Mouse (Mus musculus) MEL (cell line): ENCODE measurements around the gene Spef1. TPM values are rescaled to one million over a fixed set of nuclear protein-coding genes. Genes with fewer than 3 reads are reported as not detected.

Experiments
- DNase-seq: peaks from one replicate; pipeline ENCODE4 v3.0.0; 2011; ENCODE audit warnings: low read depth, low spot score
- H3K27ac ChIP-seq: 2 replicates; pipeline ENCODE4 v1.5.1; 2012; ENCODE audit warnings: low read depth, mild to moderate bottlenecking, control low read depth, low read length, moderate library complexity; ENCODE audit not compliant: control insufficient read depth
- H3K27me3 ChIP-seq, 2 experiments: fragments of 150-350 bp in 1 of 2; sonication (generic) in 1 of 2; 2 replicates each; pipeline ENCODE4 v1.6.1; 2012; ENCODE audit warnings: low read length in 2 of 2, mild to moderate bottlenecking in 2 of 2, improper control_type of control experiment in 1 of 2, moderate library complexity in 1 of 2; ENCODE audit not compliant: insufficient read depth in 2 of 2, control insufficient read depth in 1 of 2
- H3K36me3 ChIP-seq, 2 experiments: 2 replicates each; pipeline ENCODE4 v1.6.1; 2012 to 2014; ENCODE audit warnings: low read length in 2 of 2, improper control_type of control experiment in 1 of 2, inconsistent platforms in 1 of 2, mild to moderate bottlenecking in 1 of 2; ENCODE audit not compliant: insufficient read depth in 2 of 2, control insufficient read depth in 1 of 2
- H3K4me1 ChIP-seq, 2 experiments: fragments of 150-350 bp in 1 of 2; sonication (generic) in 1 of 2; 2 replicates each; pipeline ENCODE4 v1.6.1; 2012; ENCODE audit warnings: low read length in 2 of 2, improper control_type of control experiment in 1 of 2, mild to moderate bottlenecking in 1 of 2; ENCODE audit not compliant: insufficient read depth in 2 of 2, control insufficient read depth in 1 of 2
- H3K4me3 ChIP-seq, 2 experiments: fragments of 150-350 bp in 1 of 2; sonication (generic) in 1 of 2; 2 replicates each; pipeline ENCODE4 v1.5.1; 2012; ENCODE audit warnings: low read depth in 2 of 2, low read length in 2 of 2, mild to moderate bottlenecking in 2 of 2, moderate library complexity in 2 of 2, control low read depth in 1 of 2, improper control_type of control experiment in 1 of 2; ENCODE audit not compliant: control insufficient read depth in 1 of 2, insufficient read depth in 1 of 2
- H3K79me2 ChIP-seq: 2 replicates; pipeline ENCODE4 v1.6.1; 2012; ENCODE audit warnings: mild to moderate bottlenecking, low read length, moderate library complexity; ENCODE audit not compliant: control insufficient read depth, poor library complexity, insufficient read depth
- H3K9ac ChIP-seq: 2 replicates; pipeline ENCODE4 v1.6.1; 2012; ENCODE audit warnings: low read depth, mild to moderate bottlenecking, control low read depth, low read length, moderate library complexity; ENCODE audit not compliant: control insufficient read depth, poor library complexity, severe bottlenecking
- H3K9me3 ChIP-seq: fragments of 150-350 bp; sonication (generic); replicated peaks from 2 replicates; pipeline ENCODE4 v1.6.1; 2012; ENCODE audit warnings: mild to moderate bottlenecking, low read length, improper control_type of control experiment, moderate library complexity; ENCODE audit not compliant: insufficient read depth
- BHLHE40 ChIP-seq: IDR thresholded peaks from 2 replicates; pipeline ENCODE4 v1.6.1; 2012; ENCODE audit warnings: low read depth, mild to moderate bottlenecking, inconsistent platforms, low read length, improper control_type of control experiment, borderline replicate concordance
- CHD2 ChIP-seq: IDR thresholded peaks from 2 replicates; pipeline ENCODE4 v1.6.1; 2011; ENCODE audit warnings: low read length, improper control_type of control experiment
- CTCF ChIP-seq, 3 experiments: IDR thresholded peaks in 2 of 3; conservative IDR thresholded peaks in 1 of 3; 2 replicates each; pipeline ENCODE4 v1.5.1; 2011 to 2012; ENCODE audit warnings: low read length in 3 of 3, low read depth in 2 of 3, mild to moderate bottlenecking in 2 of 3, improper control_type of control experiment in 1 of 3, inconsistent platforms in 1 of 3, mixed read lengths in 1 of 3, moderate library complexity in 1 of 3; ENCODE audit not compliant: control insufficient read depth in 1 of 3, insufficient read depth in 1 of 3, poor library complexity in 1 of 3, severe bottlenecking in 1 of 3
- GABPA ChIP-seq: IDR thresholded peaks from 2 replicates; pipeline ENCODE4 v1.6.1; 2012; ENCODE audit warnings: low read depth, mild to moderate bottlenecking, inconsistent platforms, low read length, improper control_type of control experiment, moderate library complexity
- HCFC1 ChIP-seq: IDR thresholded peaks from 2 replicates; pipeline ENCODE4 v1.6.1; 2012; ENCODE audit warnings: low read depth, mild to moderate bottlenecking, inconsistent platforms, low read length, improper control_type of control experiment, moderate library complexity
- KAT2A ChIP-seq: conservative IDR thresholded peaks from 2 replicates; pipeline ENCODE4 v1.6.1; 2012; ENCODE audit warnings: low read depth, low read length, improper control_type of control experiment, inconsistent platforms
- MAFK ChIP-seq: IDR thresholded peaks from 2 replicates; pipeline ENCODE4 v1.6.1; 2011; ENCODE audit warnings: low read depth, mild to moderate bottlenecking, low read length, improper control_type of control experiment, borderline replicate concordance
- MAX ChIP-seq: IDR thresholded peaks from 2 replicates; pipeline ENCODE4 v1.6.1; 2011; ENCODE audit warnings: low read length, improper control_type of control experiment
- MEF2A ChIP-seq: IDR thresholded peaks from 2 replicates; pipeline ENCODE4 v1.6.1; 2014; ENCODE audit warnings: low read depth, mild to moderate bottlenecking, inconsistent platforms, low read length, improper control_type of control experiment; ENCODE audit not compliant: poor library complexity, insufficient replicate concordance, severe bottlenecking; ENCODE audit errors: extremely low read depth
- MXI1 ChIP-seq: IDR thresholded peaks from 2 replicates; pipeline ENCODE4 v1.6.1; 2011; ENCODE audit warnings: mild to moderate bottlenecking, low read depth, low read length, improper control_type of control experiment
- MYB ChIP-seq: IDR thresholded peaks from 2 replicates; pipeline ENCODE4 v1.6.1; 2011; ENCODE audit warnings: mild to moderate bottlenecking, low read depth, low read length, improper control_type of control experiment
- NELFE ChIP-seq: IDR thresholded peaks from 2 replicates; pipeline ENCODE4 v1.6.1; 2011; ENCODE audit warnings: low read depth, low read length, improper control_type of control experiment
- NRF1 ChIP-seq: IDR thresholded peaks from 2 replicates; pipeline ENCODE4 v1.6.1; 2014; ENCODE audit warnings: low read depth, mild to moderate bottlenecking, inconsistent platforms, low read length, improper control_type of control experiment, moderate library complexity; ENCODE audit not compliant: poor library complexity, insufficient read depth, severe bottlenecking
- POLR2A ChIP-seq, 2 experiments: IDR thresholded peaks; 2 replicates each; pipeline ENCODE4 v1.6.1; 2011 to 2012; ENCODE audit warnings: low read length in 2 of 2, mild to moderate bottlenecking in 2 of 2, control low read depth in 1 of 2, improper control_type of control experiment in 1 of 2, low read depth in 1 of 2, moderate library complexity in 1 of 2; ENCODE audit not compliant: control insufficient read depth in 1 of 2, insufficient read depth in 1 of 2, poor library complexity in 1 of 2
- RAD21 ChIP-seq: IDR thresholded peaks from 2 replicates; pipeline ENCODE4 v1.6.1; 2011; ENCODE audit warnings: mild to moderate bottlenecking, low read depth, low read length, improper control_type of control experiment
- SIN3A ChIP-seq: IDR thresholded peaks from 2 replicates; pipeline ENCODE4 v1.6.1; 2012; ENCODE audit warnings: low read length, improper control_type of control experiment, inconsistent platforms
- SMC3 ChIP-seq: IDR thresholded peaks from 2 replicates; pipeline ENCODE4 v1.6.1; 2011; ENCODE audit warnings: low read depth, low read length, improper control_type of control experiment
- TAL1 ChIP-seq: IDR thresholded peaks from 2 replicates; pipeline ENCODE4 v1.6.1; 2012; ENCODE audit warnings: mild to moderate bottlenecking, inconsistent platforms, low read length, moderate library complexity, mixed read lengths
- TBP ChIP-seq: IDR thresholded peaks from 2 replicates; pipeline ENCODE4 v1.8.0; 2011; ENCODE audit warnings: low read depth, low read length, improper control_type of control experiment
- TCF12 ChIP-seq: IDR thresholded peaks from 2 replicates; pipeline ENCODE4 v1.6.1; 2014; ENCODE audit warnings: low read depth, mild to moderate bottlenecking, inconsistent platforms, low read length, improper control_type of control experiment, moderate library complexity
- UBTF ChIP-seq: IDR thresholded peaks from 2 replicates; pipeline ENCODE4 v1.6.1; 2012; ENCODE audit warnings: low read depth, mild to moderate bottlenecking, inconsistent platforms, low read length, improper control_type of control experiment, moderate library complexity, borderline replicate concordance; ENCODE audit not compliant: insufficient read depth
- ZMIZ1 ChIP-seq: IDR thresholded peaks from 2 replicates; pipeline ENCODE4 v1.6.1; 2012; ENCODE audit warnings: low read depth, mild to moderate bottlenecking, inconsistent platforms, low read length, improper control_type of control experiment, moderate library complexity
- ZNF384 ChIP-seq: IDR thresholded peaks from 2 replicates; pipeline ENCODE4 v1.6.1; 2012; ENCODE audit warnings: low read depth, mild to moderate bottlenecking, inconsistent platforms, low read length, improper control_type of control experiment
- polyA plus RNA-seq, 2 experiments: library from polyadenylated mRNA; stranded (reverse) in 1 of 2; unstranded in 1 of 2; fragments of >175 nt in 1 of 2; fragments of >200 nt in 1 of 2; gene quantifications; 2 replicates each; pipeline versions ENCODE4 v1.2.1 to v1.2.4; 2012; ENCODE audit warnings: low replicate concordance in 2 of 2, low read depth in 1 of 2; ENCODE audit not compliant: insufficient read length in 2 of 2, insufficient read depth in 1 of 2, missing spikeins in 1 of 2
- total RNA-seq: library from RNA; depleted of rRNA; stranded (reverse); fragments of 300-350 nt; gene quantifications from 2 replicates; pipeline ENCODE4 v1.2.3, GENCODE M21; 2012

The Spef1 gene
- total and polyA plus RNA-seq, 3 experiments = 1.2 to 1.8 TPM; not detected in 1

DNA sequence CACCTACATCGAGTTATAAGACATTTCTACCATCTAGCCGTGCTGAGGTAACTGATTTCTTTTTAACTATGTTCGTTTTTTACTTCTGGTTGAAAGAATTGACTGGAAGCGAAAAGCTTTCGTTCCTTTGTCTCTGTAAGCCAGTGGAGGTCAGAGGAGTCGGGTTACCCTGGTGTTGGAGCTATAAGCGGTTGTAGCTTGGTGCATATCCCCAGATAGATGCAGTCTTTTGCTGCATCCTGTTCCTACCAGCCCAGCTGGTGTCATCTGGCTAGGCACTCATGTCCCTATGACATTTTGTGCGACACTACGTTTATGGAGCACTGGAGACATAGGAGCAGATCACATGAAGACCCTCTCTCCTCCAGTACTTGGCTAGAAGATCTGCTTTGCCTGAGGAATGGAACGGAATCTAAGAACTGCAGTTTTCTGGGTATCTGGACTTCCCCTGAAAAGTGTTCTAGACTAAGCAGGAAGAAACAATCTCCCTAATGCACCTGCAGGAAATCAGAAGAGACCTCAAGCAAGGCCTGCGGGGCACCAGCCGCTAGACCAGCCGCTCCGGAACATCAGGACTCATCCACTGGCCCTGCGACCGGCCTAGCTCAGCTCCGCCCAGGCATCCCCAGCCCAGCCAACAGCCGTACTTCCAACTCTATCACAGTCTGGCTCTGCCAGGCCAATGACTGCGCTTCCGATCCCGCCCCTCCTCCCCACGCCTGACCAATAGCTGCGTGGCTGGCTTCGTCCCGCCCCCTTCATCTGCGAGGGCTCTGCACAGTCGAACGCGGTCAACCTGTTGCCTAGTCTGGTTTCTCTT lies 46.4 kb upstream of the Spef1 start, which contains the start of gene Mavs (continued):
- TF ChIP-seq MEF2A = no peak
- no peak; the same call in 1 of the 2 replicates for TF ChIP-seq MXI1
- TF ChIP-seq TCF12 = peak; percentile 79
- TF ChIP-seq ZNF384 = no peak
- peak; percentile 92 for TF ChIP-seq TBP
- TF ChIP-seq NRF1 = 0 out of 2 replicates have a peak, but pooled peaks have one; percentile 31
- no peak for TF ChIP-seq MAFK
- no peak for TF ChIP-seq CTCF (IDR thresholded peaks at IDR 0.05 in 2 of 3, conservative IDR thresholded peaks at IDR 0.05 in 1 of 3; ENCODE audit: control insufficient read depth in 1 of 3, insufficient read depth in 1 of 3, low read depth in 2 of 3, low read length in 3 of 3, poor library complexity in 1 of 3, severe bottlenecking in 1 of 3)
- no peak for TF ChIP-seq GABPA
- peak; percentile 6; the same call in 1 of the 2 replicates for TF ChIP-seq MAX
- TF ChIP-seq MYB = no peak
- no peak for TF ChIP-seq BHLHE40
- TF ChIP-seq POLR2A (IDR thresholded peaks at IDR 0.05; ENCODE audit: control insufficient read depth in 1 of 2, insufficient read depth in 1 of 2, low read depth in 1 of 2, low read length in 2 of 2, poor library complexity in 1 of 2) = peak in 1 of 2 experiments; percentile 94; a peak in 1 of 4 replicates
- TF ChIP-seq KAT2A = no peak

DNA sequence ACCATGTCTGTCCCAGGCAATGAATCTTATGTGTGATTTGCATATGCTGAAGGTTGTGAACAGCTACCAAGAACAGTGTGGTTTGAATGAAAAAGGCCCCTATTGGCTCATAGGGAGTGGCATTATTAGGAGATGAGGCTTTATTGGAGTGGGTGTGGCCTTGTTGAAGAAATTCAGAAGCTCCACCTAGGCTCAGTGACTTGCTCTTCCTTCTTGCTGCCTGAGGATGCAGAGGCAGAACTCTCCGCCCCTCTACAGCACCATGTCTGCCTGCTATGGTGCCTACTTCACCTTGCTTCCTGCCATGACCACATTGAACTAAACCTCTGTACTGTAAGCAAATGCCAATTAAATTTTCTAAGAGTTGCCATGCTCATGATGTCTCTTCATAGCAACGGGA lies 45.5 kb upstream of the Spef1 start:
- TF ChIP-seq TCF12 = no peak; the same call in 1 of the 2 replicates
- TF ChIP-seq POLR2A (IDR thresholded peaks at IDR 0.05; ENCODE audit: control insufficient read depth in 1 of 2, insufficient read depth in 1 of 2, low read depth in 1 of 2, low read length in 2 of 2, poor library complexity in 1 of 2) = peak in 1 of 2 experiments; percentile 82; a peak in 2 of 4 replicates
- no peak for TF ChIP-seq SMC3
- TF ChIP-seq CHD2 = no peak
- TF ChIP-seq ZMIZ1 = peak; percentile 74; the same call in 1 of the 2 replicates
- no peak for TF ChIP-seq RAD21
- no peak for TF ChIP-seq MXI1
- peak; percentile 82 for TF ChIP-seq TBP
- no peak for TF ChIP-seq KAT2A
- peak; percentile 65 for TF ChIP-seq NELFE
- peak; percentile 52; the same call in 1 of the 2 replicates for TF ChIP-seq HCFC1
- no peak for TF ChIP-seq TAL1
- TF ChIP-seq UBTF = no peak
- TF ChIP-seq CTCF (IDR thresholded peaks at IDR 0.05 in 2 of 3, conservative IDR thresholded peaks at IDR 0.05 in 1 of 3; ENCODE audit: control insufficient read depth in 1 of 3, insufficient read depth in 1 of 3, low read depth in 2 of 3, low read length in 3 of 3, poor library complexity in 1 of 3, severe bottlenecking in 1 of 3) = no peak
- 0 out of 2 replicates have a peak, but pooled peaks have one; percentile 10 for TF ChIP-seq SIN3A
- TF ChIP-seq, all 39 proteins: peak for 6
- H3K27ac ChIP-seq = peak overlapping the region; percentile 62
- peaks cover 0 to 16% of the 10 kb centered on the region in 2 experiments; a peak in 2 of 4 replicates for H3K36me3 ChIP-seq
- H3K9ac ChIP-seq = peak overlapping the region; percentile 64
- peaks cover 10 to 12% of the 10 kb centered on the region in 2 experiments for H3K4me1 ChIP-seq
- no peaks in the 10 kb centered on the region for H3K27me3 ChIP-seq
- no peaks in the 10 kb centered on the region for H3K9me3 ChIP-seq
- H3K79me2 ChIP-seq = peaks cover 11% of the 10 kb centered on the region
- H3K4me3 ChIP-seq = peak overlapping the region in 1 of 2 experiments; percentile 59; a peak in 2 of 4 replicates
- peak; percentile 93 for DNase-seq
